In the genomic region with DNA sequence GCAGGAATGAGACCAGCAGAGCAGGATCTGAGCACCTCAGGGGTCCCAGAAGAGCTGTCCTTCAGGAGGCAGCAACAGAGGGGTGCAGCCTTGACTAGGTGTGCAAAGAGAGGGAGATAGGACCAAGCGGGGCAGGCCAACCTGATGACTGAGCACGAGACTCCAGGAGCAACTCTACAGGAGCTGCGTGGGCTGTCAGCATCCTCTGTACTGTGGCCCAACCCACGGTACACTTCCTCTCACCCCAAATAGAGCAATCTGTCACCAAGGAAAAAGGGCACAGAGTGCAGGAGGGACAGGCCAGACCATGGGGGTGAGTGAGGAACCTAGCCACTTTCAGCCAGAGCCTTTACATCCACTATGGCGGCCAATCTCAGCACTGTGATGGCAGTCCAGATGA, we compare ENCODE assay signal across 22 mouse cellular contexts. TPM values are rescaled to one million over a fixed set of nuclear protein-coding genes. Genes with fewer than 3 reads are reported as not detected.
A peak's percentile ranks its signal among the peaks of the same experiment; 100 is the strongest.
DNase-seq lines count a peak whose midpoint lies in the region; ATAC-seq and TF ChIP-seq lines count a peak whose summit lies in the region.
"Had no signal": no experiment of that assay in that cellular context is flagged by ENCODE, and none has a peak within 500 bp of the region (broad histone marks: within the 10 kb centered on the region; RNA-seq: fewer than 3 reads in every experiment).

No protein-coding gene starts in this region.

- no peak for TF ChIP-seq CTCF in thymus, adult 2 months (IDR thresholded peaks at IDR 0.05; ENCODE audit: borderline replicate concordance, control insufficient read depth, extremely low read depth, insufficient read depth, low read length, poor library complexity)

- no peak overlapping the region for H3K4me2 ChIP-seq in hindbrain, embryonic 11.5 days (replicated peaks; ENCODE audit: low read depth, low read length)
- H3K4me2 ChIP-seq: forebrain, embryonic 13.5 days; heart, embryonic 12.5 days; hindbrain, embryonic 14.5 days; midbrain, embryonic 13.5 days had no signal

- H3K4me1 ChIP-seq in thymus, adult 2 months (replicated peaks; ENCODE audit: control insufficient read depth, insufficient read depth, low read length) = peaks cover 15% of the 10 kb centered on the region
- H3K4me1 ChIP-seq in hindbrain, embryonic 11.5 days (replicated peaks; ENCODE audit: control insufficient read depth, insufficient read depth, low read length) = no peaks in the 10 kb centered on the region
- H3K4me1 ChIP-seq: embryonic facial prominence, embryonic 10.5 days; forebrain, embryonic 13.5 days; heart, embryonic 12.5 days; limb, embryonic 10.5 days; midbrain, embryonic 13.5 days had no signal

- no peak for TF ChIP-seq POLR2A in thymus, adult 2 months (IDR thresholded peaks at IDR 0.05; ENCODE audit: control insufficient read depth, extremely low read depth, insufficient read depth, low read length, poor library complexity)

- ATAC-seq in CD4-positive, CD25-positive, alpha-beta regulatory T cell, adult 4 months = peak; percentile 71
- ATAC-seq in hindbrain, embryonic 11.5 days (ENCODE audit: low FRiP score) = no peak
- ATAC-seq: forebrain, embryonic 13.5 days; intestine, postnatal 0 days; liver, postnatal 0 days; midbrain, embryonic 13.5 days; Patski had no signal

- H3K4me3 ChIP-seq in thymus, adult 2 months (ENCODE audit: control insufficient read depth, insufficient read depth, low read length) = no peak overlapping the region
- H3K4me3 ChIP-seq in hindbrain, embryonic 11.5 days (ENCODE audit: low read depth, low read length) = no peak overlapping the region
- H3K4me3 ChIP-seq: embryonic facial prominence, embryonic 10.5 days; erythroblast, embryonic 14.5 days; forebrain, embryonic 13.5 days; heart, embryonic 12.5 days; limb, embryonic 10.5 days; midbrain, embryonic 13.5 days had no signal

- no peak overlapping the region for H3K9ac ChIP-seq in hindbrain, embryonic 11.5 days (ENCODE audit: low read depth, low read length)
- H3K9ac ChIP-seq: forebrain, embryonic 13.5 days; heart, embryonic 12.5 days; hindbrain, embryonic 14.5 days; liver, postnatal 0 days; midbrain, embryonic 13.5 days had no signal

- H3K27me3 ChIP-seq in thymus, adult 2 months (ENCODE audit: control insufficient read depth, insufficient read depth, low read length) = no peaks in the 10 kb centered on the region
- H3K27me3 ChIP-seq in hindbrain, embryonic 11.5 days (ENCODE audit: control insufficient read depth, insufficient read depth, low read length) = no peaks in the 10 kb centered on the region
- H3K27me3 ChIP-seq: forebrain, embryonic 13.5 days; midbrain, embryonic 13.5 days; Patski had no signal

- H3K27ac ChIP-seq in thymus, adult 2 months (ENCODE audit: control insufficient read depth, insufficient read depth, low read length) = no peak overlapping the region
- H3K27ac ChIP-seq in hindbrain, embryonic 11.5 days (ENCODE audit: low read depth, low read length) = no peak overlapping the region
- H3K27ac ChIP-seq: embryonic facial prominence, embryonic 10.5 days; forebrain, embryonic 13.5 days; hindbrain, embryonic 14.5 days; limb, embryonic 10.5 days; midbrain, embryonic 13.5 days had no signal

- DNase-seq in CD4-positive helper T cell, adult 2 months (ENCODE audit: low read depth, low spot score) = peak; percentile 54
- DNase-seq in cerebellum, adult 8-10 months = peak; percentile 67
- DNase-seq in induced T-regulatory cell, adult 2 months (ENCODE audit: low read depth) = peak; percentile 53
- no peak for DNase-seq in thymus, adult 2 months
- no peak for DNase-seq in heart, postnatal 4 days
- DNase-seq in hindbrain, embryonic 11.5 days (ENCODE audit: low spot score) = no peak
- DNase-seq: gastrocnemius, postnatal 10 days; heart, adult 11 months; heart, postnatal 14 days; liver, postnatal 0 days; lung, postnatal 14 days; thymus, adult 18-20 months had no signal

- H3K9me3 ChIP-seq in hindbrain, embryonic 11.5 days (ENCODE audit: control insufficient read depth, low read length) = no peaks in the 10 kb centered on the region
- H3K9me3 ChIP-seq: embryonic facial prominence, embryonic 10.5 days; forebrain, embryonic 13.5 days; limb, embryonic 10.5 days; midbrain, embryonic 13.5 days had no signal

- 58% methylated on average over 5 of the region's 5 CpGs for WGBS in thymus, adult 2 months
- 98% methylated on average over 5 of the region's 5 CpGs for WGBS in hindbrain, embryonic 11.5 days

- no peaks in the 10 kb centered on the region for H3K36me3 ChIP-seq in thymus, adult 2 months (ENCODE audit: control insufficient read depth, insufficient read depth, low read length)
- no peaks in the 10 kb centered on the region for H3K36me3 ChIP-seq in hindbrain, embryonic 11.5 days (ENCODE audit: control insufficient read depth, insufficient read depth, low read length)
- H3K36me3 ChIP-seq: embryonic facial prominence, embryonic 10.5 days; heart, embryonic 12.5 days; limb, embryonic 10.5 days had no signal

RNA-seq across cellular contexts. Expression of gene Bsn, which starts 33.4 kb away (rescaled TPM):
- polyA plus RNA-seq in CD4-positive, CD25-positive, alpha-beta regulatory T cell, adult 4 months (2017; shearing (Covaris generic)) = under 1 TPM; 0.10 to 0.23 TPM
- 2.6 and 4.3 TPM in 2 replicates for polyA plus RNA-seq in thymus, adult 2 months (2012; rRNA removed)
- under 1 TPM; 0.07 to 0.11 TPM for total RNA-seq in heart, postnatal 4 days (2021)
- 3.9 and 4.4 TPM in 2 replicates for polyA plus RNA-seq in hindbrain, embryonic 11.5 days (2014; fragmentation: Nextera tagmentation; extraction: Ambion mirVana)

Comparison
In these comparisons a context has a peak if more than half of its experiments do, and no peak if none do; other contexts are left out.
1. DNase-seq: peak in CD4-positive helper T cell, adult 2 months (single experiment), cerebellum, adult 8-10 months (single experiment) and induced T-regulatory cell, adult 2 months (single experiment); none in thymus, adult 2 months (single experiment), heart, postnatal 4 days (single experiment) and hindbrain, embryonic 11.5 days (single experiment).